Mouse (Mus musculus) heart, postnatal 36 days (tissue): ENCODE results near the gene Zfp446. TPM values are rescaled to one million over a fixed set of nuclear protein-coding genes. Genes with fewer than 3 reads are reported as not detected.

ENCODE experiments used
- DNase-seq, 2 experiments: peaks; one replicate each; pipeline ENCODE4 v3.0.0; 2021 to 2022
- intact Hi-C: fragments of 180-260 bp; cut with DNase I; formaldehyde crosslinking; loops from one replicate; pipeline ENCODE4 v1.15.1; 2025
- total RNA-seq, 2 experiments: library from RNA; stranded (reverse); gene quantifications; 2 replicates each; pipeline ENCODE4 v1.2.3; 2021

Gene Zfp446
- total RNA-seq, 2 experiments from 2014 or later: 2.5 to 2.9 TPM

DNA sequence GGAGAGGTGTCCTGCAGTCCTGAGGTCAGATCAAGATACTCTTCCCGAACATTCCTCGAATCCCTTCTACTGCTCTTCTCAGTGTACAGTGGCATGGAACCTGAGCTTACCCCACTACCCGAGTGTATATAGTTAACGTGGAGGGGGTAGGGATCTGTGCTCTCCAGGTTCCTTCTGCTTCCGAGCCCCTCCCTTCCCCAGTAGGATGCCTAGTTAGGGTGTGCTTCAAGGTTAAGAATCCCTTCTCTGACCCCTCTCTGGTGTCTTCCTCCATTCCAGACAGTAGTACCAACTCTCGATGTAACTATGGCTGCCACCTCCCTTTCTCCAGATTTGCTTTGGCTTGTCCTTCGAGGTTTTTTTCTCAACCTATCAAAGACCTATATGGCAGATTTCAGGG, 2.6 kb downstream of the Zfp446 start:
- intact Hi-C loops: no loop called here
- DNase-seq: no peak

DNA sequence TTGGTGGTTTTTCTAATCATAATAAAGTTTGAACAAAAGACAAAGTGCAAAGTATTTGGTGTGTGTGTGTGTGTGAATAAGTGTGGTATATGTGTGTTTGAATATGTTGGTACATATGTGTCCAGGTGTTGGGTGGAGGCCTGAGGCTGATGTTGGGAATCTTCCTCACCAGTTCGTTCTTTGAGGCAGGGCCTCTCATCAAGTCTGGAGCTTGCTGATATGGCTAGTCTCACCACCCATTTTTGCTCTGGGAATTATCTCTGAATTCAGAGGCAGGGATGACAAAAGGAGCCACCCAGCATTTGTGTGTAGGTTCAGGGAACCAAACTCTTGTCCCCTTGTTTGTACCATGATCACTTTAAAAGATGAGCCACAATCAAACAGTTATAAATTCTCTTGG, 8.1 kb downstream of the Zfp446 start:
- intact Hi-C loops: no loop called here
- no peak for DNase-seq

- intact Hi-C loops: no loop called here
- no peak for DNase-seq
Measured at GRCm38 (mm10) chr7:12986906-12987305, 9.3 kb downstream of the Zfp446 start.

DNA sequence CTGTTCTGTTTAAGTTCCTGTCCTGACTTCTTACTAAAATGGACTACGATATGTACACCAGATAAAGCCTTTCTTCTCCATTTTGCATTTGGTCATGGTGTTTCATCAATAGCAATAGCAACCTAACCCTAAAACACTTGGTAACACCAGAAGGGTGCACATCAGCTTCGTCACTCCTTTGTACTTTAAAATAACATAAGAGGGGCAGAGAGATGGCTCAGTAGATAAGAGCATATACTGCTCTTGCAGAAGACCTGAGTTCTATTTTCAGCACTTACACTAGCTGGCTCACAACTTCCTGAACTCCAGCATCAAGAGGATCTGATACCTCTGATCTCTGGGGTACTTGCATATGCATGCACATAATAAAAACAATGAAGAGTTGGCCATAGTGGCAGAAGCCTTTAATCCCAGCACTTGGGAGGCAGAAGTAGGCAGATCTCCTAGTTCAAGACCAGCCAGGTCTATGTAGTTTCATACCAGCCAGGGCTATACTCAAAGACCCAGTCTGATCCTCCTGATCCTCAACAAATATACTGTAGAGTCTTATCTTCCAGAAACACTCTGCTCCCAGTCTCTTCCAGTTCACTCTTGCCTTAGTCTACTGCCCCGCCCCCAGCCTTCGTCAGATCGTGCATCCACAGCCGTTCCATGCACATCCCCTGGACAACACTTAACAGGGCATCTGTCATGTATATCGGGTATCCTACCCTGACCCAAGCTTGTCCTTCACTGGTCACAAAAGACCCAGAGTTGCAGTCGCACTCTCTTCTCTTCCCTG, 10.0 kb downstream of the Zfp446 start:
- no peak for DNase-seq
- intact Hi-C loops: no loop called here

GRCm38 (mm10) chr7:12992222-12992621, 14.6 kb downstream of the Zfp446 start:
- intact Hi-C loops: no loop called here
- peak in 1 of 2 experiments; percentile 38 for DNase-seq

GRCm38 (mm10) chr7:12993148-12993547, 15.5 kb downstream of the Zfp446 start:
- intact Hi-C loops: no loop called here
- no peak for DNase-seq

GRCm38 (mm10) chr7:12995862-12996261, 18.2 kb downstream of the Zfp446 start:
- DNase-seq: no peak
- intact Hi-C loops: no loop called here

DNA sequence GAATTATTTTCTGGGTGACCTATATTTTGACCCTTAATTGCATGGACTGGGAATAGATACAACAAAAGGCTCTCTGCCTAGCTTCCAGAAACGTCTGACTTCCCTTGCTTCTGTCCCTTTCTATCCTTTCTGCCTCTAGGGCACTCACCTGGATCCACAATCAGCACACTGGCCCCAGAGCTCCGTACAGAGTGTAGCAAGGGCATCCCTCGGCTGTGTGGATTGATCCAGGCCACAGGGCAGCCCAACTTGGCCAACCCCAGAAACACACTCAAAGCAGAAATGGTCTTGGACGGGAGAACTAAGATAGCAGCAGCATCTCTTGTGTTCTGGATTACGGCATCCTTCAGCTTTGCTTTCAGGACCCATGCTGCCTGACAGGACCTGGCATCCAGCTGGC, 19.6 kb downstream of the Zfp446 start:
- no peak for DNase-seq
- intact Hi-C loops: no loop called here

- no peak for DNase-seq
- intact Hi-C loops: no loop called here
Measured at GRCm38 (mm10) chr7:12998053-12998452, 20.4 kb downstream of the Zfp446 start, which contains the start of gene Slc27a5. Slc27a5 (minus strand) TSS chr7:12998192.

GRCm38 (mm10) chr7:12998851-12999250, 21.2 kb downstream of the Zfp446 start, which contains the start of gene Trim28:
Trim28 (plus strand) TSS chr7:12999114.
- no peak for DNase-seq
- intact Hi-C loops: no loop called here

DNA sequence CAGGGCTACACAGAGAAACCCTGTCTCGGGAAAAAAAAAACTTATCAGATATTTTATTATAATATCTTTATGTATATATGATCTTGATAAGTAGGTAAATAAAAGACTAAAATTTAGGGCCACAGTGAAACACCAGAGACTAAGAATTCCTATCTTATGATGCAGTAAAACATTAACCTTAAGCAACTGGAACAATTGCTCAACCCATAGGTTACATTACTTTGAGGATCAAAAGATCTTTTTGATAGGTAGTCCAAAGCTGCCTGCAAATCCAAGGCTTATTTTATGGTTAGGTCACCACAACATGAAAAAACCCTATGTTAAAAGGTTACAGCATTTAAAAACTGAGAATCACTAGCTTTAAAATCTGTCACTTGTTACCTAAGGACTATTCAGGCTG, 23.9 kb downstream of the Zfp446 start:
- intact Hi-C loops: no loop called here
- no peak for DNase-seq

GRCm38 (mm10) chr7:13003380-13003779, 25.7 kb downstream of the Zfp446 start:
- intact Hi-C loops: no loop called here
- DNase-seq: no peak

- intact Hi-C loops: no loop called here
- no peak for DNase-seq
Measured at GRCm38 (mm10) chr7:13006011-13006410, 28.4 kb downstream of the Zfp446 start.

GRCm38 (mm10) chr7:13006531-13006930, 28.9 kb downstream of the Zfp446 start:
- DNase-seq: no peak
- intact Hi-C loops: no loop called here

- DNase-seq: no peak
- intact Hi-C loops: loop anchor here (2.0 kb wide), 1 partner anchor 29 kb away; no protein-coding TSS in a partner anchor
Measured at GRCm38 (mm10) chr7:13007341-13008092, 29.9 kb downstream of the Zfp446 start.

DNA sequence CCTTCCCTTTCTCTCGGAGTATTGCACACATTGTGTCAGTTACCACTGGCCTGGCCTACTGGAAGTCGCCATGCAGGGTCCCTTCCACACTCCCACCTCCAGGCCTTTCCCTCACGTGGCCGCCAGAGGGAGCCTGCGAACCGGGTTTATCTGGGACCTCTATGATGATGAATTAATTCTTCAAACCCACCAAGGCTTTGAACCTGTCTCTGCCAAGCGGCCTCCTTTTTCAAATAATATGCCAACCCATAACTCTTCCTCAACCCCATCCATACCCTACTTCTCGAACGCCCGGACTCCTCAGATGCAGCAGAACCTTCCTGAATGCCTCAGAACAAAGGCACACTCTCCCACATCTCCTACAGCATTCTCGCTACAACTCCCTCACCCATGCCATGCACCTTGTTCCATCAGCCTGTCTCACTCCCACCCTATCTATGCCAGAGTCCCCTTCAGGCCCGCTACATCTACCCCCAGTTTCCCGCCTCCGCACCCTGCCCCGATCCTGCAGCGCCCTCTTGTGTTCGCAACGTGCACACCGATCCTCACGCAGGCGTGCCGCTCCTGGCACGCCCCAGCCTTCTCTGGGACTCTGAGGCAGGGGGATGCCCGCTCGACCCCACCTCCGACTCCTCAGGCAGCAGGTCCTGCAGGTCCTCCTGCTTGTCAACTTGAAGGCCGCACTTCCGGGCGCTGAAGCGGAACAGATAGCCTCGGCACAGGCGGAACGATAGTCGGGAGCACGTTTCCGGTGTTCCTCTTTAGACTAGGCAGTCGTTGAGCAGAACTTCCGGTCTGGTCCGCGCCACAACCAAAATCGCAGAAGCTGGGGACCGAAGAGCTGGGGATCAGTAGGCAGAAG, 31.7 kb downstream of the Zfp446 start:
- intact Hi-C loops: loop anchor here (1.0 to 2.0 kb wide), 3 partner anchors 31 to 100 kb away; no protein-coding TSS in a partner anchor
- peak; percentile 90 to 95 for DNase-seq

DNA sequence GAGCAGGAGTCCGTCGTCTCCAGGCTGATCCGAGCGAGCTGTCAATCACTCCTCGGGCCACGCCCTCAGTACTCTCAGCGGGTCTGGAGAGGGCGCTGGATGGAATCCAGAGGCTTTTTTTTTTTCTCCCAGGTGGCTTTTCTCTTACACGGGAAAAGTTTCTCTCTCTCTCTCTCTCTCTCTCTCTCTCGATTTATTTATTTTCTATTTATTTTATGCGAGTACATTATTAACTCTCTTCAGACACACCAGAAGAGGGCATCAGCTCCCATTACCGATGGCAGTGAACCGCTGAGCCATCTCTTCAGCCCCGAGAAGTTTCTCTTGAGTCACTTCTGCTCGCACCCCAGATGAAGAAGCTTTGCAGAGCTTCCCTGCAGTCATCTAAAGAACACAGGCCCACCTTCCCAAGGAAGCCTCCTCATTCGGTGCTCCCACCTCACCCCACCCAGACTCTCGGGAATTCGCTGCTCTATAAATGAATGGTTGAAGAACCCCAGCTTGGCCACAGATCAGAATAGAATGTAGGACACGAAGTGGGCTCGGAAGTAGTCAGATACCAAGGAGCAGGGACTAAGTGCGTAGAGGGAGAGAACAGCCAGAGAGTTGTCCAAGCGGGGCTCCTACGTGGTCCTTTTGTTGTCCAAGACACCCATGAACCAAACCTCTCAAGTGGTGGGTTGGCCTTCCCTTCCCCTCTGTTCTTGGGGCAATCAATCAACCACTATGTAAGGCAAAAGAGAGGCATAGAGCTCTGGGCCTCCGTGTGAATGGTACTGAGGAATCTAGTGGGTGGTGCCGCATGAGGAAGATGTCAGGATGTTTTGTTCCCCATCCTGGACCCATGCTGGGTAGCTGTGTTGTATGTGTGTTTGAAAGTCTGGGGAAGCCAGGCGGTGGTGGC, 32.6 kb downstream of the Zfp446 start, which contains the start of gene Zbtb45:
Gene Zbtb45 (minus strand): TSS at position 30 of the 904 bp plus-strand sequence.
- no peak for DNase-seq
- intact Hi-C loops: no loop called here

GRCm38 (mm10) chr7:13013671-13014070, 36.0 kb downstream of the Zfp446 start:
- no peak for DNase-seq
- intact Hi-C loops: no loop called here

GRCm38 (mm10) chr7:13014275-13014839, 36.7 kb downstream of the Zfp446 start:
- DNase-seq: no peak
- intact Hi-C loops: no loop called here
